Mouse (Mus musculus): ENCODE results near the gene Tmem145. TPM values are rescaled to one million over a fixed set of nuclear protein-coding genes. Genes with fewer than 3 reads are reported as not detected.

Tmem145 gene
- polyA plus RNA-seq, 1 experiment = 2.0 TPM

GRCm38 (mm10) chr7:25303003-25303684 lies 2.8 kb upstream of the Tmem145 start:
- no peak overlapping the region for H3K27ac ChIP-seq (ENCODE audit: insufficient read depth, low read length)
- TF ChIP-seq CTCF (IDR thresholded peaks at IDR 0.05; ENCODE audit: low read depth, low read length) (no peak), EP300 (IDR thresholded peaks at IDR 0.05; ENCODE audit: insufficient read depth, low read depth, low read length) (no peak), POLR2A (IDR thresholded peaks at IDR 0.05; ENCODE audit: insufficient read depth, low read length) (no peak)
- H3K4me1 ChIP-seq (ENCODE audit: control insufficient read depth, insufficient read depth, low read length) = peaks cover 1% of the 10 kb centered on the region
- H3K9me3 ChIP-seq (replicated peaks; ENCODE audit: control insufficient read depth, insufficient read depth, low read length, poor library complexity, severe bottlenecking) = no peaks in the 10 kb centered on the region
- no peaks in the 10 kb centered on the region for H3K36me3 ChIP-seq (ENCODE audit: control insufficient read depth, insufficient read depth, low read length, poor library complexity, severe bottlenecking)
- H3K4me3 ChIP-seq (ENCODE audit: low read depth, low read length) = no peak overlapping the region
- no peak overlapping the region for H3K9ac ChIP-seq (ENCODE audit: low read depth, poor library complexity, severe bottlenecking)
- H3K27me3 ChIP-seq (ENCODE audit: control insufficient read depth, insufficient read depth, low read length, poor library complexity, severe bottlenecking) = no peaks in the 10 kb centered on the region

GRCm38 (mm10) chr7:25303685-25304006 lies 2.3 kb upstream of the Tmem145 start:
- TF ChIP-seq POLR2A (IDR thresholded peaks at IDR 0.05; ENCODE audit: insufficient read depth, low read length) (no peak), EP300 (IDR thresholded peaks at IDR 0.05; ENCODE audit: insufficient read depth, low read depth, low read length) (peak; percentile 99), CTCF (IDR thresholded peaks at IDR 0.05; ENCODE audit: low read depth, low read length) (no peak)
- Histone ChIP-seq H3K36me3 (ENCODE audit: control insufficient read depth, insufficient read depth, low read length, poor library complexity, severe bottlenecking) (no peaks in the 10 kb centered on the region), H3K4me1 (ENCODE audit: control insufficient read depth, insufficient read depth, low read length) (peaks cover 1% of the 10 kb centered on the region), H3K9ac (ENCODE audit: low read depth, poor library complexity, severe bottlenecking) (no peak overlapping the region), H3K27me3 (ENCODE audit: control insufficient read depth, insufficient read depth, low read length, poor library complexity, severe bottlenecking) (no peaks in the 10 kb centered on the region), H3K4me3 (ENCODE audit: low read depth, low read length) (no peak overlapping the region), H3K27ac (ENCODE audit: insufficient read depth, low read length) (no peak overlapping the region), H3K9me3 (replicated peaks; ENCODE audit: control insufficient read depth, insufficient read depth, low read length, poor library complexity, severe bottlenecking) (no peaks in the 10 kb centered on the region)

- H3K9ac ChIP-seq (ENCODE audit: low read depth, poor library complexity, severe bottlenecking) = peak overlapping the region; percentile 23; the same call in 1 of the 2 replicates
- H3K36me3 ChIP-seq (ENCODE audit: control insufficient read depth, insufficient read depth, low read length, poor library complexity, severe bottlenecking) = no peaks in the 10 kb centered on the region
- peaks cover 1% of the 10 kb centered on the region for H3K4me1 ChIP-seq (ENCODE audit: control insufficient read depth, insufficient read depth, low read length)
- no peak overlapping the region for H3K27ac ChIP-seq (ENCODE audit: insufficient read depth, low read length)
- no peaks in the 10 kb centered on the region for H3K27me3 ChIP-seq (ENCODE audit: control insufficient read depth, insufficient read depth, low read length, poor library complexity, severe bottlenecking)
- no peak for TF ChIP-seq EP300 (IDR thresholded peaks at IDR 0.05; ENCODE audit: insufficient read depth, low read depth, low read length)
- TF ChIP-seq POLR2A (IDR thresholded peaks at IDR 0.05; ENCODE audit: insufficient read depth, low read length) = no peak
- no peak for TF ChIP-seq CTCF (IDR thresholded peaks at IDR 0.05; ENCODE audit: low read depth, low read length)
- peak overlapping the region; percentile 71 for H3K4me3 ChIP-seq (ENCODE audit: low read depth, low read length)
- no peaks in the 10 kb centered on the region for H3K9me3 ChIP-seq (replicated peaks; ENCODE audit: control insufficient read depth, insufficient read depth, low read length, poor library complexity, severe bottlenecking)
Measured at GRCm38 (mm10) chr7:25305481-25305880, 425 bp upstream of the Tmem145 start.

DNA sequence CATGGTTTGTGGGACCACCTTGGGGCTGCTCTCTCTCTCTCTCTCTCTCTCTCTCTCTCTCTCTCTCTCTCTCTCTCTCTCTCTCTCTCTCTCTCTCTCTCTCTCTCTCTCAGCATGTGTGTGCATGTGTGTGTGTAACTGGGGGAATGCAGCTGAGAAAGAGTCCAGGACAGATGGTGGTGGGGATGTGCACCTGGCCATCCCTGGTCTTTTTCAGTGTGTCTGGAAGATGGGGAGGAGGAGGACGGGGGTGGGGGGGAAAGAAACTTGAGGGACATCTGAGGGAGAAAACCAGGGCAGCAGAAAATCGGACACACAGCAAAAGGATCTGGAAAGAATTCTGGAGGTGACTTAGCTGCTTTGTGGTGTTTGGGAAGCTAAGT lies 699 bp downstream of the Tmem145 start:
- TF ChIP-seq EP300 (IDR thresholded peaks at IDR 0.05; ENCODE audit: insufficient read depth, low read depth, low read length) (no peak), POLR2A (IDR thresholded peaks at IDR 0.05; ENCODE audit: insufficient read depth, low read length) (no peak), CTCF (IDR thresholded peaks at IDR 0.05; ENCODE audit: low read depth, low read length) (no peak)
- H3K27ac ChIP-seq (ENCODE audit: insufficient read depth, low read length) = no peak overlapping the region
- no peak overlapping the region for H3K9ac ChIP-seq (ENCODE audit: low read depth, poor library complexity, severe bottlenecking)
- H3K36me3 ChIP-seq (ENCODE audit: control insufficient read depth, insufficient read depth, low read length, poor library complexity, severe bottlenecking) = no peaks in the 10 kb centered on the region
- no peaks in the 10 kb centered on the region for H3K9me3 ChIP-seq (replicated peaks; ENCODE audit: control insufficient read depth, insufficient read depth, low read length, poor library complexity, severe bottlenecking)
- H3K4me3 ChIP-seq (ENCODE audit: low read depth, low read length) = no peak overlapping the region
- H3K4me1 ChIP-seq (ENCODE audit: control insufficient read depth, insufficient read depth, low read length) = peaks cover 1% of the 10 kb centered on the region
- H3K27me3 ChIP-seq (ENCODE audit: control insufficient read depth, insufficient read depth, low read length, poor library complexity, severe bottlenecking) = no peaks in the 10 kb centered on the region

DNA sequence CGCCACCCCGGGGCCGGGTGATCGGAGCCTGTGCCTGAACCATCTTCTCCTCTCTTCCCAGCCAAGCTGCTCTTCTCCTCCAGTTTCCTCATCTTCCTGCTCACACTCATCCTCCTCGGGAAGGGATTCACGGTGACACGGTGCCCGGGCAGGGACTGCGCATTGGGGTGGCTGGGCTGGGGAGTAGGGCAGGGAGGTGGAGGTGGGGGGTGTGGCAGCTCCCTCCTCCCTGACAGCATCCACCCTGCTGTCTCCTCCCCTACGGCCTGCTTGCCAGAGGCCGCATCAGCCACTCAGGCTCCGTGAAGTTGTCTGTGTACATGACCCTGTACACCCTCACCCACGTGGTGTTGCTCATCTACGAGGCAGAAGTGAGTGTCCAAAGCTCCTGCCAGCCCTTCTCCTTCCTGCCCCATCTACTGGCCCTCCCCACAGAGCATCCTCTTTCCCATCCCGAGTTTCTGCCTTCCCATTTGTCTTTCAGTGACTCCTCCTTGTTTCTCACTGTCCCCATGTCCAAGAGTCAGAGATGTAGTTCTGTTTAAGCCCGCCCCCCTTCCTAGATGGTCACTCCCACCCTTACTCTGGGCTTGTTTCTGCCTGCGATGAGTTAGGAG lies 2.9 kb downstream of the Tmem145 start:
- no peak for TF ChIP-seq CTCF (IDR thresholded peaks at IDR 0.05; ENCODE audit: low read depth, low read length)
- TF ChIP-seq EP300 (IDR thresholded peaks at IDR 0.05; ENCODE audit: insufficient read depth, low read depth, low read length) = no peak
- TF ChIP-seq POLR2A (IDR thresholded peaks at IDR 0.05; ENCODE audit: insufficient read depth, low read length) = no peak
- Histone ChIP-seq H3K4me1 (ENCODE audit: control insufficient read depth, insufficient read depth, low read length) (peaks cover under 1% of the 10 kb centered on the region), H3K36me3 (ENCODE audit: control insufficient read depth, insufficient read depth, low read length, poor library complexity, severe bottlenecking) (no peaks in the 10 kb centered on the region), H3K9me3 (replicated peaks; ENCODE audit: control insufficient read depth, insufficient read depth, low read length, poor library complexity, severe bottlenecking) (no peaks in the 10 kb centered on the region), H3K4me3 (ENCODE audit: low read depth, low read length) (no peak overlapping the region), H3K9ac (ENCODE audit: low read depth, poor library complexity, severe bottlenecking) (no peak overlapping the region), H3K27me3 (ENCODE audit: control insufficient read depth, insufficient read depth, low read length, poor library complexity, severe bottlenecking) (no peaks in the 10 kb centered on the region), H3K27ac (ENCODE audit: insufficient read depth, low read length) (no peak overlapping the region)

- H3K4me3 ChIP-seq (ENCODE audit: low read depth, low read length) = no peak overlapping the region
- H3K27ac ChIP-seq (ENCODE audit: insufficient read depth, low read length) = no peak overlapping the region
- H3K9ac ChIP-seq (ENCODE audit: low read depth, poor library complexity, severe bottlenecking) = no peak overlapping the region
- H3K36me3 ChIP-seq (ENCODE audit: control insufficient read depth, insufficient read depth, low read length, poor library complexity, severe bottlenecking) = no peaks in the 10 kb centered on the region
- TF ChIP-seq CTCF (IDR thresholded peaks at IDR 0.05; ENCODE audit: low read depth, low read length) (no peak), POLR2A (IDR thresholded peaks at IDR 0.05; ENCODE audit: insufficient read depth, low read length) (no peak), EP300 (IDR thresholded peaks at IDR 0.05; ENCODE audit: insufficient read depth, low read depth, low read length) (no peak)
- H3K4me1 ChIP-seq (ENCODE audit: control insufficient read depth, insufficient read depth, low read length) = no peaks in the 10 kb centered on the region
- H3K9me3 ChIP-seq (replicated peaks; ENCODE audit: control insufficient read depth, insufficient read depth, low read length, poor library complexity, severe bottlenecking) = no peaks in the 10 kb centered on the region
- no peaks in the 10 kb centered on the region for H3K27me3 ChIP-seq (ENCODE audit: control insufficient read depth, insufficient read depth, low read length, poor library complexity, severe bottlenecking)
Measured at GRCm38 (mm10) chr7:25309425-25309824, 3.5 kb downstream of the Tmem145 start.
